Mouse (Mus musculus) megakaryocyte-erythroid progenitor cell, adult 5-6 weeks (primary cell): ENCODE results near the gene Plpp1. TPM values are rescaled to one million over a fixed set of nuclear protein-coding genes. Genes with fewer than 3 reads are reported as not detected.

Experiments used
- ATAC-seq: replicated peaks from 2 replicates; pipeline ENCODE4 v1.8.0; 2016; ENCODE audit warnings: mild to moderate bottlenecking, inconsistent platforms; ENCODE audit not compliant: severe bottlenecking, poor library complexity, low FRiP score, low TSS enrichment
- total RNA-seq, 2 experiments: library from RNA; stranded (forward) in 1 of 2; stranded (reverse) in 1 of 2; fragments of 200-1000, 215-1000 nt in 1 of 2; fragments of >200 nt in 1 of 2; fragmentation: Nextera tagmentation in 1 of 2; gene quantifications; 2 replicates each; pipeline ENCODE4 v1.2.3; 2014 to 2017

Gene Plpp1
- total RNA-seq, 2 experiments from 2014 or later = 17.3 to 19.3 TPM

DNA sequence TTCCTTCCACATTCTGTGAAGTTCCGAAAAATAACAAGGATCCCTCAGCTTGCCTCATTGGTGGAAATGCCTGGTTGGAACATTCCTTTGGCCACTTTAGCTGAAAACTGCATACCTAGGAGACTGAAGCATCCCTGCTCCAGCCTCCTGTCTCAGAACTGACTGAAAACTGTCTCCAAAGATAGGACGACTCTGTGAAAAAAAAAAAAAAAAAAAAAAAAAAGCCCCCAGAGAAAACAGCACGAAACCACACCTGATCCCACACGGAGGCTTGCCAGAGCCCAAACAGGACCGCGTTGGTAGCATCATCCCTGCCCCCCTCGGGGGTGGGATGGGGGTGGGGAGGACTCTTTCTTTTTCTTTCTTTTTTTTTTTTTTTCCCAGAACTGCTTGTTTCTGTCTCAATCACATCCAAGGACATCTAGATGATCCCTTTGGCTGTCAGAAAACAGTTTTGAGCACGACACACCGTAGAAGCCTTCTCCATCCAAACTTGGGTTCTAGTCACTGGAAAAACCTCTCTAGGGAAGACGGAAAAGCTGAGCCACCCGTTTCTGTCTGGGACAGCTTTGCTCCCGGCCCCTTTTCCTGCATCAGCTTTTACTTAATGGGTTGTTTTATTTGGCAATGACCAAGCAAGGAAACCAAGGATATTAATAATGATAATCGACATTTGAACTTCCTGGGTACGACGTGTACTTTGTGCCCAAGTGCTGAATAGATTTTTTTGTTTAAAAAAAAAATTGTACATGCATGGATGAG lies 29.0 kb upstream of the Plpp1 start:
- no peak for ATAC-seq

DNA sequence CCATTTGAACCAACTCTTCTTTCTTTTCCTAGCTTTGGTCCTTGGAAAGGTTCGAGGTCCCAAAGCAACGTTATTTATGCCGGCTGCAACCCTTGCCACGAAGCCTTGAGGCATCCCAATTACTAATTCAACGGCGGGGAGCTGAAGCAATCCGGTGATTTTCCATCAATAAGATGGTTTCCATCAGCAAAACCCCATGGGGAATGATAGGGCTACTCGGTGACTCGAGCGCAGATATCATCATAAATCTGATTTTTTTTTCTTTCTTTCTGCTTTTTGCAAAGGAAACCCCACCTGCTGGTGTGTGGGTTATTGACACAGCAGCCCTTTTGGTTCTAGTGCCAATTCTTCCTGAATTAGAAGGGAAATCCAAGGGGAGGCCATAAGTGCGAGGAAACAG lies 28.3 kb upstream of the Plpp1 start:
- ATAC-seq = no peak

DNA sequence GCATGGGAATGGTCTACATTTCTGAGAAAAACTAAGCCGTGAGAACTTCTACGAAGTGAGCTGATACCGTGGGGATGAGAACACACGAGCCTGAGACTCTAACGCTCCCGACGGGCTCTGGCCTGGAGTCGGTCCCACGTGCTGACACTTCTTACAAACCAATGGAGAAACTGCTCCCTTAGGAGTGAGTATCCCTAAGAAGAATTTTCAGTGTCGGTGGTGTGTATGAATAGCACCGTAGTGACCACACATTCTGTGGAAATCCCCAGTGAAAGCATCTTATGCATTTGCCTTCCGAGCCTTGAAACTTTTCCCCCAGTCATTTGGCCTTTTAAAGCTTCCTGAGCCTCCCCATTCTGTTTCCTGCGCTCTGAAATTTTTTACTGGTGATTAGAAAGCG lies 27.7 kb upstream of the Plpp1 start:
- ATAC-seq = no peak

DNA sequence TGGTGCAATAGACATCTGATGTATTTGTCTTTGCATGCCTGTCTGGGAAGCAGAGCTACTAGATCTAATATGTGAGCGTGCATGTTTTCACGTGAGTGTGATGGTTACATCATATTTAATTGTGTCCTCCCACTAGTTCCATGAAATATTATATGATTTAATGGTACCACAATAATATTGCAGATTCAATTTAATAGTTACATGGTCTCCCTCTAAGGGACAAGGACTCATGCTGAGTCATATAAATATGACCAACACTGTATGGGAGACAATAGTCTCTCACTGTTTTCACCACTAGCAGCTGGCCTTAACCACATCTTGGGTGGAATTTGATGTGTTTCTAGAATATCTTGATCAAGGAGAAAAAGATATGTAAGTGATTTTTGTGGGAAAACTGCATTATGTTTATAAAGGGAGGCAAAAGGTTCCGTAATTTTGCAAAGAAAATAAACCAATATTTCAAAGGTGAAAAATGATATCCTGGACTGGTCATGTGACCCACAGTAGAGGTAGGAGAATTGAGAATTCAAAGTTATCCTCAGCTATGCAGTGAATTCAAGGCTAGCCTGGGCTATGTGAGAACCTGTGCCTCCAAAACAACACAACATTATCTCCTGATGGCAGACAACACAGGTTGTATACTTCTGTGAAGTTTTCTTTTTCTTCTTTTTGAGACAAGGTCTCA lies 26.5 kb upstream of the Plpp1 start:
- ATAC-seq = no peak

DNA sequence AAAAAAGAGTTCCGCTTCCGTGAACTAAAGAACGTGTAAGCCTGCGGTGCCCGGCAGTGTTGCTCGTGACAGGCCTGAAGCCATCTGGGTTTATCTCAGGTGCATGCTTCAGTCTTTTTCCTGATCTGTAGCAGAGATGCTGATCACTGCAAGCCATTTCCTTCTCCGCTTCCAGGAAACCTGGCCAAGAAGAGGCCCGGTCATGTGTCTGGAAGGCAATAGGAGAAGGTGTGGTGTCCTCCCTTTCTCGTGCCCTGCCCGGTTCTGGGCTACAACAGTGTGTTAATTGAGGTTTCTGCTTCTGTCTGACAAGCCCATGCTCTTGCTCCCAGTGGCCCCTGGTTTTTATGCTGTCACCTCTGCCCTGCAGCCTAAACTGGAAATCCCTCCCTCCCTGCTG lies 24.7 kb upstream of the Plpp1 start:
- no peak for ATAC-seq

DNA sequence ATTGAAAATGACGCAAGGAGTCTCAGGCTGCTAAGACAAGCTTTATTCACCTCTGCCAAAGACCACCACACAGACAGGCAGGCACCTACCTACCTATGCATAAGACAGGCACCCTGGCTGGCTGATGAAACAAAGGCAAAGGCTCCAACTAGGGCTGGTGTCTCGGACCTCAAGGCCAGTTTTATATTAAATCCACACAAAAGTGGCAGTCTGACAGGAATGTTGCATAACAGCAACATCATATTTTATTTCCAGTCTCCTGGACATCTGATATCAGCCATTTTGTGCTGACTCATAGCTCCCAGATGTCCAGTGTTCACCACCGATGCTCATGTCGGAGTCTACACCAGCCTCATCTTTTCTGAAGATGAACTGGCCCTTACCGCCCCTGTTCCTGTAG lies 22.2 kb upstream of the Plpp1 start:
- no peak for ATAC-seq

DNA sequence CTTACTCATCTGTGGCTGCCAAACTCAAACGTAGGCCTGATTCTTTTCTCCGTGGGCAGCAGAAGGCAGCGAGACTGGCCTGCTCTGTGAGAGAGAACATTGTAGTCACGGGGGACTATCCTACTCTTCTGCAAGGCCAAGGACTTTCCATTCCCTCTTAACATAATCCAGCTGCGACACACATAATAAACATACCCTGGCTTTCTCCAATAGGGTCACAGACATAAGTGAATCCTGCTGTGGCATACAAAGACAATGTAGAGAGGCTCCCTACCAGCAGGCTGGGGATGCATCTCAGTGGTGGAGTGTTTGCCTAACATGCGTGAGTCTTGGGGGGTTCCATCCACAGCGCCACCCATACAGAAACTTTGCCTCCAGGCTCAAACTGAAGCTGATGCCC lies 15.3 kb upstream of the Plpp1 start:
- no peak for ATAC-seq

DNA sequence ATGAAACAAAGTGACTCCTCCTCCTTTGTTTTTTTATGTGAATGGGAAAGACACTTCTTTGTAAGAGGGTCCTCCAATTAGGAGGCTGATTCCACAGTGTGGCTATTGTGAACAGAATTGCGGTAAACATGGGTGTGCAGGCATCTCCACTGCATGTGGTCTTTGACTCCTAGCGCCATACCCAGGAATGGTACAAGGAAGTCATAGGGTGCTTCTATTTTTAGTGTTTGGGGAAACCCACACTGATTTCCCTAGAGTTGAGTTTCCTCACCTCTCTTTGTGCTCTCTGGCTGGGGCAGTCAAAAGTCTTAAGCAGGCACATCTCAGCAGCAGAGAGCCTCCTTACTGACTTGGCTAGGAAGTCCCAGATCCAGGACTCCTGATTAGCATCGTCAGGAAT lies 14.4 kb upstream of the Plpp1 start:
- no peak for ATAC-seq

DNA sequence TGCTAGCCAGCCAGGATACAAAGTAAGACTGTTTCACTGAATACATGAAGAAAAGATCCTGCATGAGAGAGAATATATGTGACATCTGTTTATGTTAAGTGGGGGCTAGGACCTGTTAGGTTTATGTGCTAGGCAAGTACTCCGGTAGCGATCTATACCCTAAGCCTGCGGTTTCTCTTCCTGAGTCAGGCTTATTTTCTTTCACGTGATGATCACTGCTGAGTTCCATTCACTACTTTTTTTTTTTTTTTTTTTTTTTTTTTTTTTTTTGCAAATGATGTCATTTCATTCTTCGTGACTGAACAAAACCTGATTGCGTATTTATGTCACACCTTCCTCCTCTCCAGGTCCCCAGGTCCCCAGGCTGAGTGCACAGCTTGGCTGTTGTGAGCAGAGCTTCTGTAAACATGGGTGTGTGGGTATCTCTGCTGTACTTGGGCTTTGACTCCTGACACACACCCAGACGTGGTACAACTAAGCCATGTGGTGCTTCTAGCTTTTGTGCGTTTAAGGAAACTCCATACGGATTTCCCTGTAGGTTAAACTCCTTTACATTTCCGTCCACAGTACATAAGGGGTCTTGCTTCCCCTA lies 13.6 kb upstream of the Plpp1 start:
- no peak for ATAC-seq

DNA sequence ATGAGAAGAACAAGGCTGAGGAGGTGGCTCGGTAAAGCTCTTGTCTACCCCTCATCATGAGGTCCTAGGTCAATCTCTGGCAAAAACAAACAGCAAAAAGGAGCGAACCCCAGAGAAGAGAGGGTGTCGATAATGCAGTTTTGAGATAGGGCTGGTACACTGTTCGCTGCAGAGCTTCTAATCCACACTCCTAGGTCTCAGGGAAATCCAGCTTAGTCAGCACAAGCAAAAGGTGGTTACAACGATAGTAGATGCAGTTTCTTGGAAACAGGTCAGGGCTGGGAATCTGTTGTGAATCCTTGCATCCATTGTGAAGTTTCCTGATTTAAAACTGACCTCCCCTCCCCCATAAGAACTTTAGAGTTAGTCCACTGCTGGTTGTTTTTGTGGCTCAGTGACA lies 9.8 kb upstream of the Plpp1 start:
- ATAC-seq = no peak

DNA sequence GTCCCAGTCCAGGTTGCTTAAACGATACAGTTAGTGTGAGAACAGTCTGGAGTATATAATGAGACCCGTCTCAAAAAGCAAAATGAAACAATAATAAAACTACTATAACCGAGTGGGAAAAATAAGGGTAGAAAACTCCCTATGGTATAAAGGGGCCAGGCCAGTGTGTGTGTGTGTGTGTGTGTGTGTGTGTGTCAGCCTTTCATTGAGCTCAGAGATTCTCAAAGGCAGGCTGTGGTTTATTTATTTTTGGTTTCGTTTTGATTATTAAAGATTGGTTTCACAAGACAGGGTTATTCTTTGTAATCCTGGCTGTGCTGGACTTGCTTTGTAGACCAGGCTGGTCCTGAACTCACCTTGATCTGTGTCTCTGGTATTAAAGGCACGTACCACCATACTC lies 8.7 kb upstream of the Plpp1 start:
- no peak for ATAC-seq

DNA sequence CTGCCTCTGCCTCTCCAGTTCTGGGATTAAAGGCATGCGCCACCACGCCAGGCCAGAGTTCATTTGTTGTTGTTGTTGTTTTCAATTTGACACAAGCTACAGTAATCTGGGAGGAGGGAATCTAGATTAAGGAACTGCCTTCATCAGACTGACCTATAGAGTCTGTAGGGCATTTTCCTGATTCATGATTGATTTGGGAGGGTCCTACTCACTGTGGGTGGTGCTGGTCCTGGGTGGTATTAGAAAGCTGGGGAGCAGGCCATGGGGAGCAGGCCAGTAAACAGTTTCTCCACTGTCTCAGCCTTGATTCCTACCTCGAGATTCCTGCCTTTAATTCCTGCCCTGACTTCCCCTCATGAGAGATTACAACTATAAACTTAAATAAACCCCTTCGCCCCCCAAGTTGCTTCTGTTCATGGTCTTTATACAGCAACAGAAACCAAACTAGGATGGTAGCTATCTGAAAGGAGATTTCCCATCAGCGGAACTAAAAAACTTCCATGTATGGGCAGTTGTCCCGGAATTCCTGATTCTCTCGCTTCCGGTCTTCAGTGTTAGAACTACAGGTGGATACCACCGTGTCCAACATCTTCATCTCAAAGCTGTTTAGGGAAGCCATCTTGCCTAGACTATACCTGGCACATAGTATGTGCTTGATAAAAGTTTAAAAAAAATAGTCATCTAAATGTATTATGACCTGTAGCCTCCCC lies 2.2 kb upstream of the Plpp1 start:
- no peak for ATAC-seq

DNA sequence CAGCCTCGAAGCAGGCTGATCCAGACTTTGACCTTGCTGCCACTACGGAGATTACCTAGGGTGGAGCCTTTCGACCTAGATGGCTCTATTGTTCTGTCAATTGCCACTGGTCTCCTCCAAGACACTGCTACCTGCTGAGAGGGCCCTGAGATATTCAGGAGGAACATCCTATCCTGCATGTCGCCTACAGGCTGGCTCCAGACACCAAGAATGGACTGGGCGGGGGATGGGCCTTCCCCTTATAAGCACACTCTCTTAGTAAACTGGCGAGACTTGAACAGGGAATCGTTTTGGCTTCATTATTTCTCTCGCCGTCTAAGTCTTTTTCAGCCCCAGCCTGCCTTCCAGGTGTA lies 1.7 kb upstream of the Plpp1 start:
- ATAC-seq = no peak

DNA sequence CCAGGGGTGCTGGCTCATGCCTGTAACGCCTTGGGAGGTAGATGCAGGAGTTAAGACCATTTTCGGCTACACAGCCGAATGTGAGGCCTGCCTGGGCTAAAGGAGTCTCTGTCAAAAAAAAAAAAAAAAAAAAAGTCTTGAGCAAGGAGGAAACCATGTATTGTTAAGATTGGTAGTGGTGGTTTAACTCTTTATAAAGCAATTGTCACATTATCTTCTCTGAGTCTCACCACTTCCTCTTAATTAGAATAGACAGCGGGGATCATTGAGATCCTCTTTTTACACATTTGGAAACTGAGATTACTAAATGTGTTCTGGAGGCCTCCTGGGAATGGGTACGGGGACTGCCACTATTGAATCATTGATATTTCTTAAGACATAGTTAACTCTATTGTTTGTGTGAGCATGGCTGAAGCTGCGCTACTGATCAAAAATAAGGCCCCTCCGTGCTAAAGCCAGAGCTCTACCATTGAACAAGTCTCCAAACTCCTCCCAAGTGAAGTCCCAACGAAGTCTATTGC lies 811 bp upstream of the Plpp1 start:
- no peak for ATAC-seq

DNA sequence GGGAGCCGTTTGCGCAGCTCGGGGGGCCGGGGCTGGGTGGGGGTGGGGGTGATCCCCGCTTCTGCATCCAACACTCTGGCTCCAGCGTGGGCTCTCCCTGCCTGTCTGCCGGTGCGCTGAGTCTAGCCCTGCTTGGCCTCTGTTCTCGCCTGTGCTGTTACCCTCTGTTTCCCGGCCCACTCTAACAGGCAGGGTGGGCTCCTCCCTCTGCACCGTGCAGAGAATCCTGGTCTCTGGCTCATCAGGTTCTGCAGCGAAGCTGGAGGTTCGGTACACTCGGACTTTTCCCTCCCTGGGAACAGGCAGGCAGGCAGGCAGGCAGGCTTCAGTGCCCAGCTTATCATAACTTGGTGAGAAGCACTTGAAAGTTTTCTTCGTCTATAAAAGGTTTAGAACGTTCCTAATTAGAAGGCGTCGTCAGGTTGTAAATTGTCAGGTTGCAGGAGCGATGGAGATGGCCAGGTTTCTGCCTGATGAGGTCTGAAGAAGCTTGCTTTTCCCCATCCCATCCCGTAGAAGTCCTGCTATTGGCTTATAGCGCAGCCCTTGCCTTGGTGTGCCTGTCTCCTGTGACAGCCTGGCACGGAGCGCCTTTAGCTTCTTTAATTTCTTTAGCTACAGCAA lies 901 bp downstream of the Plpp1 start:
- ATAC-seq = peak; percentile 49

DNA sequence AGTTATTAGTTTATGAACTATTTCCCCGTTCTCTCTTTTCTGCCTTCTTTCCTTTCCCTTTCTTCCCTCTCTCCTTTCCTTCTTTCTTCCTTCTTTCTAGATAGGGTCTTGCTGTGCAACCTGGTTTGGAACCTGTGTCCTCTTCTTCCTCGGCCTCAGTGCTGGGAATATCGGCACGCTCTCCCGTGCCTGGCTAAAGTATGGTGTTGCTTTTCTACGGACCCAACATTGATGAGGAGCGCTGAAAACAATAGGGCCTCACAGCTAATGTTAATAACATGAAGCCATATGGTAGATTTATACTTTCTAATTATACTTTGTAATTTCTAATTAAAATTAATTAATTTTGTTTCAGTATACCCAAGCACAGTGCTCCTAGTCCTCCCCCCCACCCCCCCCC lies 2.5 kb downstream of the Plpp1 start:
- no peak for ATAC-seq

DNA sequence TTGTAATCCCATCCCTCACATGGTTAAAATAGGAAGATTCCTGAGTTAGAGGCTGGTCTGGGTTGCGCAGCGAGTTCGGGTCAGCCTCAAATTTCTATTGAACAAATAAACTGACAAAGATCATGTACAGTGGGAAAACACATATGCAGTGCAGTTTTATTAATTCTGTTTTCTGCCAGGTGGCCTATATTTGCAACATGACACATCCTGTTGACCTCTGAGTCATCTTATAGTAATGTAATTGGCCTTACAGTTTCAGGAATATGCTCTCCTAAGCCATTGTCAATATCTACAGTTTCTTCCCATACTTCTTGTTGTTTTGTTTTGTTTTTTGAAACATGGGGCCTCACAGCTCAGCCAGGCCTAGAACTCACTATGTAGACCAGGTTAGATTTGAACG lies 3.1 kb downstream of the Plpp1 start:
- ATAC-seq = no peak

DNA sequence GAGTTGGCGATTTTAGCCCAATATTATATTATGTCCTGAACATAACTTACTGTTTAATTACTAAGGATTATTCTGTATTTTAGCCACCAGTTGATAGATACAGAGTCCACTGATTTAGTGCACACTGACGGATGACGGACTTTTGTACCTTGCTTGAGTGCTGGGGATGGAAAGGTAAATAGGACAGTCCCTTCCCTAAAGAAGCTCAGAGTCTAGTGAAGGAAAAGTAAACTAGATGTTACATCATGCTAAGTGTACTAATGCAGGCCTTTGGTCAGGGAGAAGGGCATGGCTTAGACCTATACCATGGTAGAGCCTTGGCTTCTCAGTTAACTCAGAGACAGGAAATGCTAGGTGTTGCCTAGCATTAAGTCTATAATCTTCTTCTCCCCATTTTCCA lies 4.9 kb downstream of the Plpp1 start:
- ATAC-seq = no peak

DNA sequence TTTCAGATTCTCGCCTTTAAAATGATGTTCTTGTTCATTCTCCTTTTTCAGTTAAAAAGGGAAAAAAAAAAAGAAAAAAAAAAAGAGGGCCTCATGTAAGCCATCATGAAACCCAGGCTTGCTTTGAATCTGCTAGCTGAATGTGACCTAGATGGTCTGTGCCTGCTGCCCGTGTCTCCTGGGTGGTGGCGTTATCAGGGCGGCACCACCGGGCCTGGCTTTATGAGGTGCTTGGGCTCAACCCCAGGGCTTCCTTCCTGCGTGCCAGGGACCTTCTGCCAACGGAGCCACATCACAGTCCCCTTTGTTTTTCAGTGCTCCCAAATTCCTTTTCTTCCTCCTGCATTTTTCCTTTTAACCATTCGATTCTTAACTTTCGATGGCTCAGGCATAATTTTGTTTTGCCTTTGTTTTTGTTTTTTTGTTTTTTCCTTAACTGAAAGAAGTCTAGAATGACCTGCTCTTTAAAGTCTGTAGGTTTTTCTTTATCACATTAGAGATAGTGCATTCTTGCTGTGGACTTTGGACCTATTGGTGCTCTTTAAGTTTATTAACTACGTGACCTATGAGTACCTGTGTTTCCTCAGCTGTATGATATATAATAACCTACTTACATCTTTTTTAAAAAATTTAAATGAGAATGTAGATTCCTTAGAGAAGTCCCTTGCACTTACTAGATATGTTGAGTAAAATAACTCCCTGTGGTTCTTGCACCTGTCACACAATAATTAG lies 7.5 kb downstream of the Plpp1 start:
- ATAC-seq = peak; percentile 96
